Mouse (Mus musculus): ENCODE results near the gene Slc35d2. TPM values are rescaled to one million over a fixed set of nuclear protein-coding genes. Genes with fewer than 3 reads are reported as not detected.

Slc35d2 gene
- total RNA-seq (2021), result 1 to 10 TPM in 1 of 2 experiments, under 1 TPM in 1; 0.69 to 1.1 TPM
- long read RNA-seq, experiment 1, partial matches to known transcripts, result 0 of 3 reads
- long read RNA-seq, experiment 1, other reads (novel, unspliced or antisense), result 2 of 3 reads
- long read RNA-seq, experiment 2, partial matches to known transcripts, result 0 of 1 reads
- long read RNA-seq, experiment 2, other reads (novel, unspliced or antisense), result 1 of 1 reads

- peak within 1 kb of the TSS; percentile 64 for H3K27ac ChIP-seq
- DNase-seq (ENCODE audit: low spot score in 2 of 2), result no peak
- peak within 1 kb of the TSS; percentile 56 for H3K4me3 ChIP-seq
- no peak for TF ChIP-seq CTCF (conservative IDR thresholded peaks at IDR 0.05)
These were observed at the start of gene Slc35d2 for GRCm38 (mm10) chr13:64128858-64129615. Gene Slc35d2 (minus strand): TSS chr13:64129368.

- TF ChIP-seq CTCF (conservative IDR thresholded peaks at IDR 0.05), result no peak
- DNase-seq (ENCODE audit: low spot score in 2 of 2), result no peak
- Histone ChIP-seq H3K27ac (no peak overlapping the region), H3K4me3 (no peak overlapping the region)
These were observed 48.8 kb upstream of the Slc35d2 start for GRCm38 (mm10) chr13:64178000-64178399.

GRCm38 (mm10) chr13:64169746-64170145 lies 40.6 kb upstream of the Slc35d2 start:
- no peak for DNase-seq (ENCODE audit: low spot score in 2 of 2)
- no peak overlapping the region for H3K27ac ChIP-seq
- TF ChIP-seq CTCF (conservative IDR thresholded peaks at IDR 0.05), result no peak
- no peak overlapping the region for H3K4me3 ChIP-seq

- no peak for TF ChIP-seq CTCF (conservative IDR thresholded peaks at IDR 0.05)
- Histone ChIP-seq H3K27ac (peak overlapping the region; percentile 90), H3K4me3 (peak overlapping the region; percentile 87)
- DNase-seq (ENCODE audit: low spot score in 2 of 2), result no peak
These were observed 34.1 kb upstream of the Slc35d2 start for GRCm38 (mm10) chr13:64163147-64163715.

- no peak for DNase-seq (ENCODE audit: low spot score in 2 of 2)
- Histone ChIP-seq H3K27ac (peak overlapping the region; percentile 90), H3K4me3 (peak overlapping the region; percentile 87)
- no peak for TF ChIP-seq CTCF (conservative IDR thresholded peaks at IDR 0.05)
These were observed 33.5 kb upstream of the Slc35d2 start for GRCm38 (mm10) chr13:64162626-64163025.

GRCm38 (mm10) chr13:64161916-64162611 lies 32.9 kb upstream of the Slc35d2 start:
- peak; percentile 22 to 24 for DNase-seq (ENCODE audit: low spot score in 2 of 2)
- Histone ChIP-seq H3K4me3 (peak overlapping the region; percentile 87), H3K27ac (peak overlapping the region; percentile 90)
- TF ChIP-seq CTCF (conservative IDR thresholded peaks at IDR 0.05), result no peak

- peak within 1 kb of the TSS; percentile 90 for H3K27ac ChIP-seq
- H3K4me3 ChIP-seq, result peak within 1 kb of the TSS; percentile 87
- no peak for TF ChIP-seq CTCF (conservative IDR thresholded peaks at IDR 0.05)
- DNase-seq (ENCODE audit: low spot score in 2 of 2), result peak; percentile 99
These were observed 32.4 kb upstream of the Slc35d2 start, which contains the start of gene Habp4 for GRCm38 (mm10) chr13:64161548-64161915. Gene Habp4 (plus strand): TSS chr13:64161824.

GRCm38 (mm10) chr13:64156966-64157365 lies 27.8 kb upstream of the Slc35d2 start:
- no peak for DNase-seq (ENCODE audit: low spot score in 2 of 2)
- Histone ChIP-seq H3K4me3 (no peak overlapping the region), H3K27ac (no peak overlapping the region)
- TF ChIP-seq CTCF (conservative IDR thresholded peaks at IDR 0.05), result no peak

- H3K27ac ChIP-seq, result no peak overlapping the region
- DNase-seq (ENCODE audit: low spot score in 2 of 2), result no peak
- H3K4me3 ChIP-seq, result no peak overlapping the region
- TF ChIP-seq CTCF (conservative IDR thresholded peaks at IDR 0.05), result peak; percentile 57
These were observed 26.0 kb upstream of the Slc35d2 start for GRCm38 (mm10) chr13:64155171-64155571.

GRCm38 (mm10) chr13:64154651-64155050 lies 25.5 kb upstream of the Slc35d2 start:
- DNase-seq (ENCODE audit: low spot score in 2 of 2), result no peak
- Histone ChIP-seq H3K4me3 (no peak overlapping the region), H3K27ac (no peak overlapping the region)
- TF ChIP-seq CTCF (conservative IDR thresholded peaks at IDR 0.05), result no peak

- no peak for TF ChIP-seq CTCF (conservative IDR thresholded peaks at IDR 0.05)
- no peak for DNase-seq (ENCODE audit: low spot score in 2 of 2)
- Histone ChIP-seq H3K4me3 (peak overlapping the region; percentile 84), H3K27ac (no peak overlapping the region)
These were observed 24.6 kb upstream of the Slc35d2 start for GRCm38 (mm10) chr13:64153751-64154267.

- H3K4me3 ChIP-seq, result peak within 1 kb of the TSS; percentile 84
- peak within 1 kb of the TSS; percentile 61 for H3K27ac ChIP-seq
- DNase-seq (ENCODE audit: low spot score in 2 of 2), result peak; percentile 93 to 96
- no peak for TF ChIP-seq CTCF (conservative IDR thresholded peaks at IDR 0.05)
These were observed 24.0 kb upstream of the Slc35d2 start, which contains the start of gene Zfp367 for GRCm38 (mm10) chr13:64153083-64153682. Gene Zfp367 (minus strand): TSS chr13:64153202.

Data from layer of hippocampus, adult 2 months (tissue).